Mouse (Mus musculus) adrenal gland, postnatal 25 days (tissue): ENCODE measurements around the gene Nuak2. TPM values are rescaled to one million over a fixed set of nuclear protein-coding genes. Genes with fewer than 3 reads are reported as not detected.
A peak's percentile ranks its signal among the peaks of the same experiment; 100 is the strongest.

ENCODE experiments used
- DNase-seq: peaks from one replicate; pipeline ENCODE4 v3.0.0; 2021; ENCODE audit warnings: mixed read lengths
- total RNA-seq: library from RNA; stranded (reverse); gene quantifications from 2 replicates; pipeline ENCODE4 v1.2.3, GENCODE M21; 2021

Gene Nuak2
- total RNA-seq, 1 experiment from 2014 or later: 2.4 TPM

DNA sequence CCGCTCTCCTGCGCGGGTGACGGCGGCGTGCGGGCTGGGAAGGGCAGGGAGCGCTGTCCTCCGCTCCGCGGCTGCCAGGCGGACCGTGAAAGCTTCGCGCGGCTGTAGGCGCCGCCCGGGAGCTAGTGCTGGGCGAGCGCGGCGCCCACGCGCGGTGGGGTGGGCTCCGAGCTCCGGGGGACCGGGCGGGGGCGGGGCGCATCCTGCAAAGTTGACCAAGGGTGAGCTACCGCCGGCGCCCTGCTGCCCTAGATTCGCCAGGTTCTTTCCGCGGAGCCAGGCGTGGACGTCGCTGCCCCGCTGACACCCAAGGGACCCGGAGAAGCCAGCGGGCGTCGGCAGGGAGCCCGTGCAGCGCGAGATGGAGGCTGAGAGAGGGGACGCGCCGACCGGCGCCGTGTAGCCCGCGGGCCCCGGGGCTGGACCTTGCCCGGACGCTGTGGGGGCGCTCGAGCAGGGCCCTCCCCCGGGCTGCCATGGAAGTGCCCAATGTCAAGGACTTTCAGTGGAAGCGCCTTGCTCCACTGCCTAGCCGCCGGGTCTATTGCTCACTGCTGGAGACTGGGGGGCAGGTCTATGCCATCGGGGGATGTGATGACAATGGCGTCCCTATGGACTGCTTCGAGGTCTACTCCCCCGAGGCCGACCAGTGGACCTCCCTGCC lies 17.0 kb upstream of the Nuak2 start:
- DNase-seq: peak; percentile 66

DNA sequence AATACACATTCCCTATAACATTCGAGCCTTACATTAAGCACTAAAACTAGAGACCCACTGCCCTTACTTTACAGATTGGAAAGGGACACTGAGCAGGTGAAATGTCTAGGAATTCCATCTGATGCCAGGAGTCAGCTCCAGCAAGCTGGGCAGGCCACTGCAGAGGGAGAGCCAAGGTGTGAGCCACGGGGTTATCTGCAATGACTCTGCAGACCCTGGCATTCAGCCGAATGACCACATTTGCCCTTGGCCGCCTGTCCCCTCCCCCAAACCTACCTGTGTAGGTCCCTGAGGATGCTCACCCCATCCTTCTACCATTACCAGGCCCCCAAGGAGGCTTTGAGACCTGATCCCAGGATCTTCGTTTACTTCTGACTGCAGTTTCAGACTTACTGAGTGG lies 16.2 kb upstream of the Nuak2 start:
- peak; percentile 69 for DNase-seq

DNA sequence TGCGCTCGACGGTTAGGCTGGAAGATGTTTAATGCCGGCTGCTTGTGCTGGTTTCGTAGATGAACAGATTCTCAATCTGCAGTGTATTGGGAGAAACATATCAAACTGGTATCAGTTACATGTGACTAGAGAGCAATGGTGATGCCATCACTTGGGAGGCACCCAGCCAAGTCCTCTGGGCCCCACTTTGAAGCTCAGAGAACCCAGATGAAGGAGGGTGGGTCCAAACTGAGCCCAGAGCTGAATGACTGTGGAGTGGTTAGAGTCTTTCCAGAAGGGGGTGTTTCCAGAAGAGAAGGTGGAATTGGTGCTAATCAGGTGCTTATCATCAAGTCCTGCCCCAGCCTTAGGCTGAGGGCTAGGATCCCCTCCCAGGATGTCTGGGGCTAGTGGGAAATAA lies 14.7 kb upstream of the Nuak2 start:
- DNase-seq: no peak

DNA sequence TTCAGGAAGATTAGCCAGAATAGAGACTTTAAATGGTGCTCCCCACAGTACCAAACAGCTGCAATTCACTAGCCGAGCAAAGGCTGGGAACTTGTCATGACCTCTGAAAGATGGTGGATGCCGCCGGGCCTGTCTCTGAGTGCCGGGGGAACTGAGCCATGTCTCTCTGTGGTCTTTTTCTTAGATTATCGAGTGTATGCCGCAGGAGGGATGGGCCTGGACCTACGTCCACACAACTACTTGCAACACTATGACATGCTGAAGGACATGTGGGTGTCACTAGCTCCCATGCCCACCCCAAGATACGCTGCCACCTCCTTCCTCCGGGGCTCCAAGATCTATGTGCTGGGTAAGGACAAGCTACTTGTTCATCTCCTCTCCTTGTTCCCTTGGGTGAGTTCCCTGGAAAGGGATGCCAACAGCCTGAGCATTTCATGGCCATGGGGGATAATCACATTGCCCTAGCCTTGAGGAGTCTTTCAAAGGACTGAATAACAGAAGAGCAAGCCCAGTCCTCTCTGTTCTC lies 13.5 kb upstream of the Nuak2 start:
- DNase-seq: no peak

DNA sequence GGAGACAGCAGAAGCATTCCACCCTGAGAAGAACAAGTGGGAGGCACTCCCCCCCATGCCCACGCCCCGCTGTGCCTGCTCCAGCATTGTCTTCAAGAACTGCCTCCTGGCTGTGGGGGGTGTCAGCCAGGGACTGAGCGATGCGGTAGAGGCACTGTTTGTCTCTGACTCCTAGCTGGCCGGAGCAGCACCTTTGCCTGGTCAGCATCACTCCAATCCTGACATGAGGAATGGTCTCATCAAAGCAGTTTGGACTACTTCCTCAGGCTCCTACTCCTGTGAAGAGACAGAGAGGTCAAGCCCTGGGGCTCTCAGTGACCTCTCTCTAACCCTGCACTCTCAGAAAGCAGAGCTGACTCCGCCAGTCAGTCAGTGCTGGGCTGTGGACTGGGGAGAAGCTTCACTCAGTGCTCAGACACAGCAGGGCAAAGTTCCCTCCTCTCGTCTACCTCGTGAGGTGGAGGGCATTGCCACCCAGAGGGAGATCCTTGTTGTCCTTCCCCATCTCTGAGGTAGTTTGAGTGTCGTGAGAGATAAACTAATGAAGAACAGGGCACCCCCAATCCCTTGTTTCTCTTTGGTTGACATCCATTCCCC lies 11.2 kb upstream of the Nuak2 start:
- DNase-seq: no peak

DNA sequence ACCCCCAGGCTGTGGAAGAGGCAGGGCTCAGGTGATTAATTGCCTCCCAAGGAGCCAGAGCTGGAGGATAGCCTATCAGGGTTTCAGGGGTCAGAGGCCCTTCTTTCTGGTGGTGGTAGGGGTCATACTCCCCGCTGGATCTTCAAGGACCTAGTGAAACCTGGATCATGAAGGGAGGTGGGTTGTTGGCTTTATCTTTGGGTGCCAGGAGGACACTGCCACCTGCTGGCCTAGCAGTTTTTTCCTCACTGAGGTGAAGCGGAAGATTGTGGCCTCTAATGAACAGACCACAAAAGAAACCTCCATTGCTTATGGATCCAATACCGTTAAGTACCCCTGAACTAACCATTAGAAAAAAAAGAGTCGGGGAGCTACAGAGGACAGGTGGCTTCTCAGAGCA lies 9.8 kb upstream of the Nuak2 start:
- peak; percentile 71 for DNase-seq

DNA sequence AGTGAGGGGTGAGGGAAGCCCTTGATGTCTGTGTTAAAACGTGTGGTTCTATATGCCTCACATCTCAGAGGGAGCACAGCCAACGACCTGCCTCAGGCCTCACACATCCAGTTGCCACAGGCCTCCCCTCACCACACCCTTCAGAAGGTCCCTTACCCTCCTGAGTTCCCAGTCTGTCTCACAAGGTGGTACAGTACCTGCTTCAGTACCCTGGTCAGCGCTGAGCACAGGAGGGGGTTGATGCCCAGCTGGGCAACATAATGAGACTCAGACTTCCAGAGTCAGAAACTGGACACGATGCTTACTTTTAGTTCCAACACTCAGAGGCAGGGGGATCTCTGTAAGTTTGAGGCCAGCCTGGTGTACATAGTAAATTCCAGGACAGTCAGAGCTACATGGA lies 9.1 kb upstream of the Nuak2 start:
- no peak for DNase-seq

DNA sequence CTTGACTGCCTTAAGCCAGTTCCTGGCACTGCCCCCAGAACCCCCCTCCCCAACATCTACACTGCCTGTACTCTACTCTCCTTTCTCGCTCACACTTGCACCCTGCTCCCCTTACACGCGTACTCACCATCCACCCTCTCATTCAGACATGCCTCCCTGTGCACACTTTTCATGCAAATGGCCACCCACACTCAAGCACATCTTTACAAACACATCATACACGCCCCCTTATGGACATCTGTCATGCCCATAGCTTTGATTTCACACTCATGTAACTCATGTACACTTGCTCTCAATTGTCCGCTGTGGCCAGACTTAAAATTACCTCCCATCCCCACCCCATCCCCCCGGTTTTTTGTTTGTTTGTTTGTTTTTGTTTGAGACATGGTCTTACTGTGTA lies 8.0 kb upstream of the Nuak2 start:
- DNase-seq: no peak

DNA sequence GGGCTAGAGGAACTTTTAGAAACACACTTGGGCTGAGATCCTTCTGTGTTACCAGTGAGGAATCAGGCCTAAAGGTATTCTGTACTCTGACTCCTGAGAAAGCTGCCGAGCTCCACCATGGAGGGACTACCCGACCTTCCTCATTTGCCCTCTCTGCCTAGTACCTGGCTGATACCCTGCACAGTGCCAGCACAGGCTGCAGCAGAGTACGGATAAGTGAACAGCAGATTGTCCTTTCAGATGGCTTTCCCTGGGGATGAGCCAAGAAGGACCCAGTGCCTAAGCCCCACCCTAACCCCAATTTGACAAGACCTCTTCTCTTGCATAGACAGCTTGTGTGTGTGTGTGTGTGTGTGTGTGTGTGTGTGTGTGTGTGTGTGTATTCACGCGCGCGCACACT lies 7.3 kb upstream of the Nuak2 start:
- no peak for DNase-seq

DNA sequence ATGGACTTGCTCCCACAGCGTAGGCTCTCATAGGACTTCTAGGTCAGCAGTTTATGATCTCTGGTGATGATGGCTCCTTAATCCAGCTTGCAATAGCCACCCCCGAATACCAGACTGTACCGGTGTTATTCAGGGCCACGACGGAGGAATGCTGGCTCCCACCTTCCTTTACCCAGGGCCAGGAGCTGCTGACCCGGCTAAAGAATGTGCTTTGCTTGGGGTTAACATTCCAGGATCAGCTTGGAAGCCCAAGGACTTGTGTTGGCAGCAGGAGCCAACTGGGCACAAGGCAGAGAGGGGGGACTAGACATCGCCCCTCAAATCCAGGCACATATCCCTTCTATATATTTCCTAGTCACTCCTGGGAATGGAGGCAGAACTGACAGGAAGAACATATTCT lies 5.2 kb upstream of the Nuak2 start:
- no peak for DNase-seq

DNA sequence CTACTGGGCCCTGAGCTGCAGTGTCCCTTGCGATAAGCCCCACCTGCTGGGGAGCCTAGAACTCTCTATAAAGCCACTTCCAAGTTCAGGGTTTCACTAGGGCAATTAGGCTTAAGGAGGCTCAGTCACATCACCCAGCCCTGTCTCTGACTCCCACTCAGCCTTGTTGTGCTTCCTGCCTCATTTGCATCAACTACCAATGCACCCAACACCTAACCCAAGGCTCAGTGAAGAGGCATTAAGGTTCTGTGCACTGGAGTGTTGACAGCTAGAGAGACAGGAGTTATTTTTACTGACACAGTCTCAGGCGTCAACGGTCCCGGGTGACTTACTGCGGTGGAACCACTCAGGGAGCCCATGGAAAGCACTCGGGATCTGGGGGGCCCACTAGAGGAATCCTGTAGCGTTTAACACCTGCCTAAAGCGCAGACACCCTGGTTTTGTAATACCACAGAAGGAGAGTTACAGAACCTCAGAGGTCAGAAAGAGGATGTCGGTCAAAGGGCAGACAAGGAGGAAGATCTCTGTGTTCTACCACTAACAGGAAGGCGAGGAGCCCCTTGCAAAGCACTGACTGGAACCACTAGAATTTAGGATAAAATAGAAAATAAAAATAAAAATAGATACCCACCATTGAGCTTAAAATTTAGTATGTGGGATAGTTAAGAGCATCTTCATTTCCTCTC lies 4.6 kb upstream of the Nuak2 start:
- no peak for DNase-seq

DNA sequence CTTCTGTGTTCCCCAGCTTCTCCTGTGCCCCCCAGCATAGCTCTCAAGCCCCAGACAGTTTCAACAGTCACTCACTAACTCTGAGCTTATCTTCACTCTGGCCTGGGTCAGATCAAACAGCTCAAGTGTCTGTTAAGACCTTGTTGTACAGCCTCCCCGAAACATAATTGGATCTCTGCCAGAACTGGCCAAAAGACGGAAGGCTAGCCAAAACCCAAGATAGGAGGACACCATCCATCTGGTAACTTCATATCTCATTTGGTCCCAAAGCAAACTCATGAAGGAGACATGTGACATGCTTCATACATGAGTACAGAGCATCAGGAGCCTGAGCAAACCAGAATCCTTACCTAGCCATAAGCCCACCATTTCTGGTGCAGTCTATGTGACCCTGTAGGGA lies 3.9 kb upstream of the Nuak2 start:
- no peak for DNase-seq

DNA sequence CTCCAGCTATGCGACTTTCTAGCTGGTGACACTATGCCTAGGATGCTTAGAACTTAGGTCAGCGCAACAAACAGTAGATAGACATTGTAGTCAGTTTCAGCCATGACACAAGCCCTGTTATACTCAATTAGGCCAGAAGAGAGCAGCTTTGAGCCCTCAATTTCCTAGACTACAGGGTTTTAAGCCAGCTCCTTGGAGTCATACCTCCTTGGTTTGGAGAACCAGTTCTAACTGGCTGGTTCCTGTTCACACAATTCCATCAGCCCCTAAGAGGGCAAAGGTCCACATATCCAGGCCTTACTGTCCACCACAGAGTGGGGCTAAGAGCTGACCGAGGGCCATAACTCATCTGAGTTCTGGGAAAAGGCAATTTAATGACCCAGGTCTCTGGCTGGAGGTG lies 3.2 kb upstream of the Nuak2 start:
- no peak for DNase-seq

DNA sequence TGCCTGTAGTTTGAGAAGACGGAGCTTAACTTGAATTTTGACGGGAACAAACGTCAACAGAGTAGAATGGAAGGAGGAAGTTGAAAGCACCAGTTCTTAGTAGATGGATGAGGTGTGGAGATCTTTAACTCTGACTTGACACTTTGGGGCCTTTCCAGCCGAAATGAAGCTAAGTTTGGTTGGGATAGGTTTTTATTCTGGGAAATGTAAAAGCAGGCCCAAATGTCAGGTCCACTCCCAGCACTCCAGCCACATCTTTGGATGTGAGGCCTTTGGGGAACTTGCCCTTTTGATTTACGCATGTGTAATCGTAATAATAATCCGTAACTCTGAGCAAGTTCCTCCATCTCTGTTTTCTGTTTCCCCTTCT lies 684 bp downstream of the Nuak2 start:
- no peak for DNase-seq

DNA sequence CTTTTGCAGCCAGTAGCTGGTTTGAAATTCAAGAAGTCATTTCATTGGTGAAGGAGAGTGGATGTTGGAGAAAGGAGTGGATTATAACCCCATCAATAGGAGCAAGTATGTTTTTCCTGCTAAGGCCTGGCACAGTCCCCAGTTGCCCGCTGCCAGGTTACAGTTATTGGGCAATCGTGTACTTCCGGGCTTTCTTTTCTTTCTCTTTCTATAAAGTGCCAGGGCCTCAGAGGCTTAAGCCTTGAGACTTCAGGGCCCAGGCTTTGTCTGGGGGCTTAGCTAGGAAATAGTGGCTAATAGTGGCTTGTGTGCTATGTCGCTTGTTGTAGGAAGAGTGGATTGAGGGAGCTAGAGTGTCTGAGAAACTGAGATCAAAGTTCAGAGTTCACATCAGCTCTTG lies 1.5 kb downstream of the Nuak2 start:
- DNase-seq: no peak

DNA sequence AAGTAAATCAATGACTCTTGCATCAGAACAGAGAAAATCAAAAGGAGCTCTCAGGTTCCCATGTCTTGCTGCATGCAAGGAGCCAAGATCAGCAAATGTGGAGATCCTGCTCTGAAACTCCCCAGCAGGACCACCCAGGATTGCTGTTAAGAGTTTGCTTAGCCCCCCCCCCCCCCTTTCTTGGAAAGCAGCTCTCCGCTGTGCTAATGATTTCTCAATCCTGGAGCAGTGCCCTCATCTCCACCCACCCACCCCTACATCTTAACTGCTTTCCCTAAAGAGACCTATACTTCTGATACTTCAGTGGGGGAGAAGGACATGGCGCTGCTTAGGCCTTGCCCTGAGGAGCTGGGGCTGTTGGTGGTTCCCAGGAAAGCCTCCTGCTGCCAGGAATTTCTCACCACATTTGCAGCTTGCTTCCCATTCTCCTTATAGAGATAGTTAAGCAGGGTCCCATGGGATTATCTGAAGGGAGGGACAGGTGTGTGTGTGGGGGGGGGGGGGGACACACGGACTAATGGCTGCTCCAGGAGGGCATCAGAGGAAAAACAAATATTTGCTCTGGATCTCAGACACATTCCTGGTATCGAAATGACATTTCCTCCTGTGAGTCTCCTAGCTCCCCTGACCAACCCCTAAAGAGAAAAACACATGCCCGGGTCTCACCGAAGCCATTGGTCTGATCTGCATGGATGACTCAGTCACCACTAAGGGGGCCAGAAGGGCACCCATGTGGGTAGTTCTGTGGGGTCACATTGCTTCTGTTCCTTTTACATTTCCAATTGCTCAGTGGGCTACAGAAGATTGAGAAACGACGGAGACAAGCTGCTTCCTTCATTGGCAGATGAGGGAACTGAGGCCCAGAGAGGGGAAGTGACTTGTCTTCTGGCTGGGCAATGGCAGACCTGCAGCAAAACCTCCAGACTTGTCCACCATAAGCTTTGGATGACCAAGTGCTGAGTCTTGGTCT lies 2.3 kb downstream of the Nuak2 start:
- no peak for DNase-seq

DNA sequence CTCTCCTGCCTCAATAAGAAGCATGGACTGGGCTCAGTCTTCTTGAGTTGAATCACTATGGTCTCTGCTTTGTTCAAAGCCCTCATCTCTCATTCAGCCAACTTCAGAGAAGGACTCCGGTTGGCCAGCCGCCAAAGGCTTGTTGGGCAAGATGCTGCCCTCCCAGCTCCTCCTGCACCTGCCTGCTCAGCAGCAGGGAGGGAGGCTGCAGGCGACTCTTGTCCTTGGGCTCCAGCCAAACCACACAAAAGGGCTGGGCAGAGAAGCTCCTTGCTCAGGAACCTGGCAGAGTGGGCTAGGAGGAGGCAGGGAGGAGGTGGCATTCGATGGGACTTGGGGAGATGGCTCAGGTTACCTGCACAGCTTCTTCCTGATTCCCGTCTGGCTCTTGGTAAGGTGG lies 3.3 kb downstream of the Nuak2 start:
- peak; percentile 75 for DNase-seq

DNA sequence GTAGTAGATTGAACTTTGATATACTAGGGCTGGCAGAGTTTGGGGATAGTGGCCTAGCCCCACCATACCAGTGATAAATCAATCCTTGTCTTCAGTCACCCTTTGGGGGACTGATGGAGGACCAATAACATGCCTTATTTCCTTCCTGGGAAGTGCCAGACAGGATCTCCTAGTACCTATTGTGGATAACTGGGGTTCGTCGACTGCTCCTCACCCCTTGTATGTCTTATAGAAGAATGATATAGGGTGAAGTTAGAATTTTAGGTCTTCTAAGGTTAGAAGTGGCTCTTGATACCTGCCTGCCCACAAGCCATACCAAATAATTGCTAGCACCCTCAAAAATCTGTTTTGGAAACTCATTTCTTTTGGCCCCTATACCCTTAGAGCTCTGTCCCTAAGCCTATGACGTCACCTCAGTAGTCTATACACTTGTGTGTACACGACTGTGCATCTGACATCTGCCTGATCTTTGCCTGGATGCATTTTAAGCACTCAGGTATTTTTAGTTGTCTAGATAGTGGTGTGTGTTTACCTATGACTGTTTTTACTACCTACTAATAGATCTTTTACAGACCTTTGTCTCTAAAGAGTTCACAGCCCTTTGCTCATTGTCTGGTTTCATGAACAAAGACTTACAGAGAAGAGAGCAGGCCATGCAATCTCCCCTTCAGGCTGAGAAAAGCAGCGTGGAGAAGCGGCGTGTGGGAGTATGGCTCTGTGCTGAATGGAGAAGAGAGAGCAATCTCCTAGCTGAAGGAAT lies 6.1 kb downstream of the Nuak2 start:
- DNase-seq: no peak

DNA sequence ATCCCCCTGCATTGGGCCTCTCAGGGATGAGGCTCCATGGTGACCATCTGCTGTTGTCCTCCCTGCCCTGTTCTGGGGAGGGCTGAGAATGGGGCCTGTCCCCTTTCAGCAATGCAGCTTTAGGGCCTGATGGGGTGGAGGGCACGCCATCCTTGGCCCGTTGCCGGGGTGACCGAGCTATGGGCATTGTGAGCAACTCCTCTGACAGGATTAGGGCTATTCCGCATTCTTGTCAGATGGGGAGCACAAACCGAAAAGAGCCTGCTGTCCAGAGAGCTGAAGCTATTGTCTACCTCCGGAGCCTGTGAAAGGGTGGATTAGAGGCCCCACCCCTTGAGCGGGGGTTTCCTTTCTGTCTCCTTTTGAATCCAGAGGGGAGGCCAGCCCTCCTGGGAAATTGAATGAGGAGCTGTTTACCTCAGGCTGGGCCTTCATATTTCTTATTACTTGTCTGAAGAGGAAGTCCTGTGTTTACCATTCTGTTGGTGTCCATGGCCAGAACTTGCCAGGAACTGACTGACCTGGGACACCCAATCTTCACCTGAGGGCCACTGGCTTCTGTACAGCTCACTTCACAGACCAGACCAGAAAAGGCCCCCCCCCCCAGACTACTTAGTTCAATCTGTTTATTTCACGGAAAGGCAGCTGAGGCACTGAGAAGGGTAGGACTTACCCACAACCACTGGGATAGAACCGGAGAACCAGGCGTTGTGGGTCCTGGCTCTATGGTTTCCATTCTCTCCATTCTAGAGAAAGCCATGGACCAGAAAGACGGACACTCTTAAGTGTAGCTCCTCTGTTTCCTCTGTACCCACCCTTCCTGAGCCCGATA lies 7.0 kb downstream of the Nuak2 start:
- DNase-seq: no peak

DNA sequence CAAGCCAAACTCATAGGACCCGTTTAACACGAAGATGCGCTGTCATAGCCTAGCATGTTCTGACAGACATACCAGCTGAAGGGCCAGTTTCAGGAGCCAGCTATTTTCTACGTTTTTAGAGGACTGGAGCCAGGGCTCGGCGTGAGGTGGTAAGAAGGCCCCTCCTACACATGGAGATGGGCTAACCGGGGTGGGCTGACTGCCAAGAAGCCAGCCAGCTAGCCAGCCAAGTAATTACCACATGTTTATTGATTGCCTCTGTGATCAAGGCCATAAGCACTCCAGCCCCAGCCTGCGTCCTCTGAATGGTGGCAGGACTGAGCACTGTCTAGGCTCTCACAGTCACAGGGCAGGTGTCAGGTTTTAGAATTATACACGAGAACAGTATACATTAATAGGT lies 10.9 kb downstream of the Nuak2 start:
- no peak for DNase-seq

DNA sequence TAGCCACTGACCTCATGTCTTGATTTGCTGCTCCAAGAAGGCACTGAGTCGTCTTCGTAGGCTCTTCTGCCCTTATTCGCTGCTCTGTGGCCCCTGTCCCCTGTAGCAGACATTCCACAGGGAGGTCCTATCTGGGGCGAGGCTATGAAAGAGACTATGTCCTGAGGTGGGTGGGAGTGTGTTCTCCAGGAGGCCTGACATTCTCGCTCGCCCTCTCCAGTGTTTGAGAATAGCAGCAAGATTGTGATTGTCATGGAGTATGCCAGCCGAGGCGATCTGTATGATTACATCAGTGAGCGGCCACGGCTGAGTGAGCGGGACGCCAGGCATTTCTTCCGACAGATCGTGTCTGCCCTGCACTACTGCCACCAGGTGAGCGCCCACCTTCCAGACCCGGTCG lies 11.6 kb downstream of the Nuak2 start:
- no peak for DNase-seq
